Mouse (Mus musculus) limb, embryonic 14.5 days (tissue): Measurements from ENCODE around the gene Tppp3. TPM values are rescaled to one million over a fixed set of nuclear protein-coding genes. Genes with fewer than 3 reads are reported as not detected.

Experiments used
- ATAC-seq: fragments of 200-750 bp; cut with Nextera tagmentation; 2 replicates; pipeline ENCODE4 v1.8.0; 2017; ENCODE audit warnings: low read depth, moderate number of reproducible peaks, moderate TSS enrichment; ENCODE audit not compliant: low FRiP score
- DNase-seq: peaks from one replicate; pipeline ENCODE4 v3.0.0-alpha.2; 2015; ENCODE audit warnings: low spot score
- H3K27ac ChIP-seq: fragments of 300-500 bp; sonication (generic); replicated peaks from 2 replicates; pipeline ENCODE4 v1.5.1; 2014; ENCODE audit warnings: low read depth, mild to moderate bottlenecking, low read length, moderate library complexity, mixed read lengths
- H3K27me3 ChIP-seq: fragments of 300-500 bp; sonication (generic); 2 replicates; pipeline ENCODE4 v1.6.1; 2014; ENCODE audit warnings: low read length, mixed read lengths; ENCODE audit not compliant: control insufficient read depth, insufficient read depth
- H3K36me3 ChIP-seq: fragments of 300-500 bp; sonication (generic); 2 replicates; pipeline ENCODE4 v1.6.1; 2014; ENCODE audit warnings: mild to moderate bottlenecking, low read length, moderate library complexity, mixed read lengths; ENCODE audit not compliant: control insufficient read depth, insufficient read depth
- H3K4me1 ChIP-seq: fragments of 300-500 bp; sonication (generic); 2 replicates; pipeline ENCODE4 v1.6.1; 2014; ENCODE audit warnings: antibody characterized with exemption, low read length, mixed read lengths; ENCODE audit not compliant: control insufficient read depth, insufficient read depth
- H3K4me2 ChIP-seq: fragments of 300-500 bp; sonication (generic); replicated peaks from 2 replicates; pipeline ENCODE4 v1.6.1; 2014; ENCODE audit warnings: low read depth, mild to moderate bottlenecking, low read length, moderate library complexity; ENCODE audit not compliant: severe bottlenecking
- H3K4me3 ChIP-seq: fragments of 300-500 bp; sonication (generic); replicated peaks from 2 replicates; pipeline ENCODE4 v1.5.1; 2014; ENCODE audit warnings: low read length
- H3K9ac ChIP-seq: fragments of 300-500 bp; sonication (generic); 2 replicates; pipeline ENCODE4 v1.6.1; 2014; ENCODE audit warnings: mild to moderate bottlenecking, low read depth, low read length, moderate library complexity; ENCODE audit not compliant: severe bottlenecking
- H3K9me3 ChIP-seq: fragments of 300-500 bp; sonication (generic); 2 replicates; pipeline ENCODE4 v1.6.1; 2016; ENCODE audit warnings: low read length; ENCODE audit not compliant: control insufficient read depth
- POLR2A ChIP-seq: fragments of 200-500 bp; IDR thresholded peaks from 2 replicates; pipeline ENCODE4 v1.8.0; 2012; ENCODE audit warnings: inconsistent platforms, mild to moderate bottlenecking, moderate library complexity, borderline replicate concordance; ENCODE audit not compliant: insufficient read depth, insufficient read length; ENCODE audit errors: extremely low read depth
- WGBS: fragments of 180-500 bp; shearing (Covaris S2); extraction: QIAGEN DNeasy Blood & Tissue Kit; methylation state at CpG from one replicate; pipeline ENCODE4 v1.1.7; 2014; 5-methylcytosine and 5-hydroxymethylcytosine counted together
- polyA plus RNA-seq, 2 experiments: library from polyadenylated mRNA; depleted of rRNA in 1 of 2; stranded (reverse) in 1 of 2; unstranded in 1 of 2; fragments of >200 nt; fragmentation: Nextera tagmentation in 1 of 2; extraction: Ambion mirVana in 1 of 2; gene quantifications; 2 replicates each; pipeline versions ENCODE4 v1.2.1 to v1.2.3; 2012 to 2014

Tppp3 gene
- polyA plus RNA-seq, 2 experiments: 130 to 164 TPM

DNA sequence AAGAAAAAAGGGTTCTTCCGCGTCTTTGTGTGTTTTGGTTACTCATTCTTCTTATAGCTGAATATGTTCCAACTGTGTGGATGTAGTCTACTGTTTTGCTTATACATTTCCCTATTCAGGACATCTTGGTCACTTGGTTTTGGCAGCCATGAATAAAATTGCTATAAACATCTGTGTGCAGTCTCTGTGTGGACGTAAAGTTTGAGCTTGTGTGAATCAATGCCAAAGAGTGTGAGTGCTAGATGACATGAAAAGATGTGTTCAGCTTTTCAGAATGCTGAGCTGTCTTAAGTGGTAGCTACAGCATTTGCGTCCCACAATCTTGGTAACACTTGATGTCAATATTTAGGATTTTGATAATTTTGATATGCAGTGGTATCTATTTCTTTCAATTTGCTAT, 51.5 kb downstream of the Tppp3 start:
- no peak overlapping the region for H3K9ac ChIP-seq
- H3K9me3 ChIP-seq: no peaks in the 10 kb centered on the region
- H3K27me3 ChIP-seq: peaks cover 8% of the 10 kb centered on the region; the same call in 1 of the 2 replicates
- no peak overlapping the region for H3K27ac ChIP-seq
- ATAC-seq: no peak
- TF ChIP-seq POLR2A: no peak
- no peaks in the 10 kb centered on the region for H3K36me3 ChIP-seq
- H3K4me3 ChIP-seq: no peak overlapping the region
- WGBS: 85% methylated on average over 4 of the region's 4 CpGs
- H3K4me1 ChIP-seq: no peaks in the 10 kb centered on the region
- no peak for DNase-seq
- no peak overlapping the region for H3K4me2 ChIP-seq

DNA sequence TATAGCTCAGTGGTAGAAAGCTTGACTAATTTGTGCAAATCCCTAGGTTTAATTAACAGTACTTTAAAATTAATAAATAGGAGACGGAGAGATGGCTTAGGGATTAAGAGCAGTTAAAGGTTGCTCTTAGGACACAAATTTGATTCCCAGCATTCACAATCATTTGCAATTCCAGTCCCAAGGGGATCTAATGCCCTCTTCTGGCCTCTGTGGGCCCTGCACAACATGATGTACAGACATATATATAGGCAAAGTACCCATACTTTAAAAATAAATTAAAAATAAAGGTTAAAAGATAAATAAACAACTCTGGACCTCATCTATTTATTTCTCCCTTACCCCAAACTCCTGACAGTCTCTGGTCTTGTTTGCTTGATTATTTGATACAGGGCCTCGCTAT, 52.3 kb downstream of the Tppp3 start:
- H3K4me2 ChIP-seq: no peak overlapping the region
- no peaks in the 10 kb centered on the region for H3K36me3 ChIP-seq
- no peak overlapping the region for H3K4me3 ChIP-seq
- DNase-seq (no peak), ATAC-seq (no peak)
- H3K27ac ChIP-seq: no peak overlapping the region
- TF ChIP-seq POLR2A: no peak
- H3K9me3 ChIP-seq: no peaks in the 10 kb centered on the region
- no peak overlapping the region for H3K9ac ChIP-seq
- WGBS: 65% methylated on average over 2 of the region's 2 CpGs
- no peaks in the 10 kb centered on the region for H3K4me1 ChIP-seq
- H3K27me3 ChIP-seq: peaks cover 10% of the 10 kb centered on the region

Other genes with a start within 250 kb of the Tppp3 start
- 30.1 and 32.8 TPM in 2 replicates for gene D230025D16Rik, start 246.4 kb downstream of the Tppp3 start, polyA plus RNA-seq (2012; rRNA removed)
- 27.3 and 31.5 TPM in 2 replicates for gene D230025D16Rik, start 246.4 kb downstream of the Tppp3 start, polyA plus RNA-seq (2014; fragmentation: Nextera tagmentation; extraction: Ambion mirVana)
- 40.8 and 52.7 TPM in 2 replicates for gene B3gnt9, start 216.4 kb downstream of the Tppp3 start, polyA plus RNA-seq (2012; rRNA removed)
- gene B3gnt9, start 216.4 kb downstream of the Tppp3 start, polyA plus RNA-seq (2014; fragmentation: Nextera tagmentation; extraction: Ambion mirVana): 38.9 and 42.9 TPM in 2 replicates
- 12.8 and 13.6 TPM in 2 replicates for gene Tradd, start 206.9 kb downstream of the Tppp3 start, polyA plus RNA-seq (2012; rRNA removed)
- 26.2 and 26.3 TPM in 2 replicates for gene Tradd, start 206.9 kb downstream of the Tppp3 start, polyA plus RNA-seq (2014; fragmentation: Nextera tagmentation; extraction: Ambion mirVana)
- 4.0 and 5.6 TPM in 2 replicates for gene Fbxl8, start 206.9 kb downstream of the Tppp3 start, polyA plus RNA-seq (2012; rRNA removed)
- 2.9 and 3.7 TPM in 2 replicates for gene Fbxl8, start 206.9 kb downstream of the Tppp3 start, polyA plus RNA-seq (2014; fragmentation: Nextera tagmentation; extraction: Ambion mirVana)
- 0.47 and 0.62 TPM in 2 replicates for gene Hsf4, start 201.7 kb downstream of the Tppp3 start, polyA plus RNA-seq (2012; rRNA removed)
- gene Hsf4, start 201.7 kb downstream of the Tppp3 start, polyA plus RNA-seq (2014; fragmentation: Nextera tagmentation; extraction: Ambion mirVana): 0.14 TPM in 1 of 2 replicates, not detected in the other
- gene Nol3, start 195.4 kb downstream of the Tppp3 start, polyA plus RNA-seq (2012; rRNA removed): 2.0 and 2.3 TPM in 2 replicates
- gene Nol3, start 195.4 kb downstream of the Tppp3 start, polyA plus RNA-seq (2014; fragmentation: Nextera tagmentation; extraction: Ambion mirVana): 2.3 and 3.3 TPM in 2 replicates
- gene 4931428F04Rik, start 181.7 kb downstream of the Tppp3 start, polyA plus RNA-seq (2012; rRNA removed): 30.1 and 37.8 TPM in 2 replicates
- 9.9 and 12.1 TPM in 2 replicates for gene 4931428F04Rik, start 181.7 kb downstream of the Tppp3 start, polyA plus RNA-seq (2014; fragmentation: Nextera tagmentation; extraction: Ambion mirVana)
- 14.4 and 16.3 TPM in 2 replicates for gene Exoc3l, start 175.4 kb downstream of the Tppp3 start, polyA plus RNA-seq (2012; rRNA removed)
- gene Exoc3l, start 175.4 kb downstream of the Tppp3 start, polyA plus RNA-seq (2014; fragmentation: Nextera tagmentation; extraction: Ambion mirVana): 7.4 and 9.8 TPM in 2 replicates
- 136 and 180 TPM in 2 replicates for gene E2f4, start 173.9 kb downstream of the Tppp3 start, polyA plus RNA-seq (2012; rRNA removed)
- gene E2f4, start 173.9 kb downstream of the Tppp3 start, polyA plus RNA-seq (2014; fragmentation: Nextera tagmentation; extraction: Ambion mirVana): 76.2 and 78.4 TPM in 2 replicates
- 8.8 and 9.6 TPM in 2 replicates for gene Elmo3, start 165.9 kb downstream of the Tppp3 start, polyA plus RNA-seq (2012; rRNA removed)
- gene Elmo3, start 165.9 kb downstream of the Tppp3 start, polyA plus RNA-seq (2014; fragmentation: Nextera tagmentation; extraction: Ambion mirVana): 7.3 and 7.7 TPM in 2 replicates
- gene Lrrc29, start 145.2 kb downstream of the Tppp3 start, polyA plus RNA-seq (2012; rRNA removed): 3.2 and 4.8 TPM in 2 replicates
- gene Lrrc29, start 145.2 kb downstream of the Tppp3 start, polyA plus RNA-seq (2014; fragmentation: Nextera tagmentation; extraction: Ambion mirVana): 1.9 and 2.5 TPM in 2 replicates
- gene Tmem208, start 145.2 kb downstream of the Tppp3 start, polyA plus RNA-seq (2012; rRNA removed): 135 and 143 TPM in 2 replicates
- gene Tmem208, start 145.2 kb downstream of the Tppp3 start, polyA plus RNA-seq (2014; fragmentation: Nextera tagmentation; extraction: Ambion mirVana): 126 and 135 TPM in 2 replicates
- gene Fhod1, start 123.6 kb downstream of the Tppp3 start, polyA plus RNA-seq (2012; rRNA removed): 24.4 and 30.7 TPM in 2 replicates
- 2.7 and 2.8 TPM in 2 replicates for gene Fhod1, start 123.6 kb downstream of the Tppp3 start, polyA plus RNA-seq (2014; fragmentation: Nextera tagmentation; extraction: Ambion mirVana)
- gene Slc9a5, start 122.7 kb downstream of the Tppp3 start, polyA plus RNA-seq (2012; rRNA removed): 43.5 and 58.8 TPM in 2 replicates
- gene Slc9a5, start 122.7 kb downstream of the Tppp3 start, polyA plus RNA-seq (2014; fragmentation: Nextera tagmentation; extraction: Ambion mirVana): 5.6 and 6.5 TPM in 2 replicates
- 3.9 and 5.5 TPM in 2 replicates for gene Plekhg4, start 98.3 kb downstream of the Tppp3 start, polyA plus RNA-seq (2012; rRNA removed)
- 0.55 and 1.2 TPM in 2 replicates for gene Plekhg4, start 98.3 kb downstream of the Tppp3 start, polyA plus RNA-seq (2014; fragmentation: Nextera tagmentation; extraction: Ambion mirVana)
- gene Kctd19, start 58.0 kb downstream of the Tppp3 start, polyA plus RNA-seq (2012; rRNA removed): 0.04 TPM in 1 of 2 replicates, not detected in the other
- gene Kctd19, start 58.0 kb downstream of the Tppp3 start, polyA plus RNA-seq (2014; fragmentation: Nextera tagmentation; extraction: Ambion mirVana): 0.18 TPM in 1 of 2 replicates, not detected in the other
- gene Lrrc36, start 58.0 kb downstream of the Tppp3 start, polyA plus RNA-seq (2012; rRNA removed): 0.84 and 1.0 TPM in 2 replicates
- gene Lrrc36, start 58.0 kb downstream of the Tppp3 start, polyA plus RNA-seq (2014; fragmentation: Nextera tagmentation; extraction: Ambion mirVana): 0.58 and 0.62 TPM in 2 replicates
- 72.3 and 90.2 TPM in 2 replicates for gene Zdhhc1, start 25.4 kb upstream of the Tppp3 start, polyA plus RNA-seq (2012; rRNA removed)
- 36.8 and 42.9 TPM in 2 replicates for gene Zdhhc1, start 25.4 kb upstream of the Tppp3 start, polyA plus RNA-seq (2014; fragmentation: Nextera tagmentation; extraction: Ambion mirVana)
- 3.3 and 6.4 TPM in 2 replicates for gene Hsd11b2, start 47.2 kb upstream of the Tppp3 start, polyA plus RNA-seq (2012; rRNA removed)
- 1.7 and 2.2 TPM in 2 replicates for gene Hsd11b2, start 47.2 kb upstream of the Tppp3 start, polyA plus RNA-seq (2014; fragmentation: Nextera tagmentation; extraction: Ambion mirVana)
- 98.9 and 105 TPM in 2 replicates for gene Atp6v0d1, start 94.5 kb upstream of the Tppp3 start, polyA plus RNA-seq (2012; rRNA removed)
- 91.2 and 93.2 TPM in 2 replicates for gene Atp6v0d1, start 94.5 kb upstream of the Tppp3 start, polyA plus RNA-seq (2014; fragmentation: Nextera tagmentation; extraction: Ambion mirVana)
- gene Ripor1, start 133.7 kb upstream of the Tppp3 start, polyA plus RNA-seq (2012; rRNA removed): 25.0 and 34.3 TPM in 2 replicates
- gene Ripor1, start 133.7 kb upstream of the Tppp3 start, polyA plus RNA-seq (2014; fragmentation: Nextera tagmentation; extraction: Ambion mirVana): 18.7 and 22.1 TPM in 2 replicates
- 39.1 and 48.1 TPM in 2 replicates for gene Ctcf, start 165.0 kb upstream of the Tppp3 start, polyA plus RNA-seq (2012; rRNA removed)
- gene Ctcf, start 165.0 kb upstream of the Tppp3 start, polyA plus RNA-seq (2014; fragmentation: Nextera tagmentation; extraction: Ambion mirVana): 97.8 and 107 TPM in 2 replicates
- gene Agrp, start 165.9 kb upstream of the Tppp3 start, polyA plus RNA-seq (2012; rRNA removed): 1.0 and 1.7 TPM in 2 replicates
- gene Agrp, start 165.9 kb upstream of the Tppp3 start, polyA plus RNA-seq (2014; fragmentation: Nextera tagmentation; extraction: Ambion mirVana): 2.5 and 2.6 TPM in 2 replicates
- 2.1 and 2.3 TPM in 2 replicates for gene Carmil2, start 214.7 kb upstream of the Tppp3 start, polyA plus RNA-seq (2012; rRNA removed)
- 0.63 and 0.66 TPM in 2 replicates for gene Carmil2, start 214.7 kb upstream of the Tppp3 start, polyA plus RNA-seq (2014; fragmentation: Nextera tagmentation; extraction: Ambion mirVana)
- gene Acd, start 229.6 kb upstream of the Tppp3 start, polyA plus RNA-seq (2012; rRNA removed): 52.8 and 68.4 TPM in 2 replicates
- gene Acd, start 229.6 kb upstream of the Tppp3 start, polyA plus RNA-seq (2014; fragmentation: Nextera tagmentation; extraction: Ambion mirVana): 62.0 and 72.1 TPM in 2 replicates
- 17.9 and 28.4 TPM in 2 replicates for gene Pard6a, start 229.6 kb upstream of the Tppp3 start, polyA plus RNA-seq (2012; rRNA removed)
- gene Pard6a, start 229.6 kb upstream of the Tppp3 start, polyA plus RNA-seq (2014; fragmentation: Nextera tagmentation; extraction: Ambion mirVana): 18.4 and 19.3 TPM in 2 replicates
- gene 4933405L10Rik, start 236.1 kb upstream of the Tppp3 start, polyA plus RNA-seq (2012; rRNA removed): 0.18 TPM in 1 of 2 replicates, not detected in the other
- gene 4933405L10Rik, start 236.1 kb upstream of the Tppp3 start, polyA plus RNA-seq (2014; fragmentation: Nextera tagmentation; extraction: Ambion mirVana): 0.29 TPM in 1 of 2 replicates, not detected in the other
- 43.3 and 45.4 TPM in 2 replicates for gene Enkd1, start 236.7 kb upstream of the Tppp3 start, polyA plus RNA-seq (2012; rRNA removed)
- 19.8 and 22.8 TPM in 2 replicates for gene Enkd1, start 236.7 kb upstream of the Tppp3 start, polyA plus RNA-seq (2014; fragmentation: Nextera tagmentation; extraction: Ambion mirVana)